Mouse (Mus musculus) midbrain, embryonic 15.5 days (tissue): ENCODE measurements around the gene Fam241a. TPM values are rescaled to one million over a fixed set of nuclear protein-coding genes. Genes with fewer than 3 reads are reported as not detected.

Experiments used
- ATAC-seq: fragments of 200-750 bp; cut with Nextera tagmentation; replicated peaks from 2 replicates; pipeline ENCODE4 v1.8.0; 2017; ENCODE audit warnings: moderate TSS enrichment
- H3K27ac ChIP-seq: fragments of 300-500 bp; sonication (generic); 2 replicates; pipeline ENCODE4 v1.5.1; 2015; ENCODE audit warnings: mild to moderate bottlenecking, inconsistent platforms
- H3K27me3 ChIP-seq: fragments of 300-500 bp; sonication (generic); replicated peaks from 2 replicates; pipeline ENCODE4 v1.6.1; 2015; ENCODE audit warnings: inconsistent platforms
- H3K36me3 ChIP-seq: fragments of 300-500 bp; sonication (generic); replicated peaks from 2 replicates; pipeline ENCODE4 v1.6.1; 2015; ENCODE audit warnings: inconsistent platforms
- H3K4me1 ChIP-seq: fragments of 300-500 bp; sonication (generic); 2 replicates; pipeline ENCODE4 v1.6.1; 2015; ENCODE audit warnings: inconsistent platforms
- H3K4me2 ChIP-seq: fragments of 300-500 bp; sonication (generic); 2 replicates; pipeline ENCODE4 v1.6.1; 2015; ENCODE audit warnings: inconsistent platforms, mild to moderate bottlenecking, moderate library complexity
- H3K4me3 ChIP-seq: fragments of 300-500 bp; sonication (generic); 2 replicates; pipeline ENCODE4 v1.5.1; 2015; ENCODE audit warnings: mild to moderate bottlenecking, inconsistent platforms
- H3K9ac ChIP-seq: fragments of 300-500 bp; sonication (generic); 2 replicates; pipeline ENCODE4 v1.6.1; 2015; ENCODE audit warnings: mild to moderate bottlenecking, inconsistent platforms
- H3K9me3 ChIP-seq: fragments of 300-500 bp; sonication (generic); 2 replicates; pipeline ENCODE4 v1.6.1; 2016; ENCODE audit warnings: inconsistent platforms
- WGBS: fragments of 180-500 bp; shearing (Covaris S2); methylation state at CpG from one replicate; pipeline ENCODE4 v1.1.7; 2015; ENCODE audit warnings: mixed read lengths; 5-methylcytosine and 5-hydroxymethylcytosine counted together
- polyA plus RNA-seq: library from polyadenylated mRNA; unstranded; fragments of >200 nt; fragmentation: Nextera tagmentation; extraction: Ambion mirVana; gene quantifications from 2 replicates; pipeline ENCODE4 v1.2.1, GENCODE M21; 2015

The Fam241a gene
- 7.1 and 8.5 TPM in 2 replicates for polyA plus RNA-seq

GRCm38 (mm10) chr3:127895792-127896541, at the start of gene Fam241a:
TSS of gene Fam241a (minus strand) at chr3:127896324.
- peak within 1 kb of the TSS; percentile 54 for H3K9ac ChIP-seq
- WGBS: under 1% methylated on average over 77 of the region's 94 CpGs
- peak within 1 kb of the TSS; percentile 85 for H3K4me2 ChIP-seq
- peak within 1 kb of the TSS; percentile 58 for H3K27ac ChIP-seq
- H3K27me3 ChIP-seq: peaks cover 11% of the 10 kb centered on the region; the same call in 1 of the 2 replicates
- H3K36me3 ChIP-seq: no peaks in the 10 kb centered on the region
- peak within 1 kb of the TSS; percentile 80 for H3K4me3 ChIP-seq
- H3K9me3 ChIP-seq: no peaks in the 10 kb centered on the region
- 0 out of 2 replicates have a peak, but pooled peaks cover 4% of the 10 kb centered on the region for H3K4me1 ChIP-seq
- peak; percentile 96 for ATAC-seq

GRCm38 (mm10) chr3:127932453-127932852, 36.3 kb upstream of the Fam241a start:
- Histone ChIP-seq H3K9ac (no peak overlapping the region), H3K36me3 (no peaks in the 10 kb centered on the region), H3K4me3 (no peak overlapping the region), H3K4me1 (no peaks in the 10 kb centered on the region), H3K4me2 (no peak overlapping the region), H3K27me3 (no peaks in the 10 kb centered on the region), H3K9me3 (no peaks in the 10 kb centered on the region), H3K27ac (no peak overlapping the region)
- no peak for ATAC-seq
- WGBS: 96% methylated on average over 11 of the region's 11 CpGs

GRCm38 (mm10) chr3:127930326-127931012, 34.3 kb upstream of the Fam241a start:
- H3K9me3 ChIP-seq: no peaks in the 10 kb centered on the region
- no peaks in the 10 kb centered on the region for H3K27me3 ChIP-seq
- no peak for ATAC-seq
- H3K9ac ChIP-seq: no peak overlapping the region
- WGBS: 88% methylated on average over 9 of the region's 9 CpGs
- H3K36me3 ChIP-seq: no peaks in the 10 kb centered on the region
- H3K4me2 ChIP-seq: no peak overlapping the region
- no peak overlapping the region for H3K27ac ChIP-seq
- H3K4me1 ChIP-seq: no peaks in the 10 kb centered on the region
- no peak overlapping the region for H3K4me3 ChIP-seq

GRCm38 (mm10) chr3:127929921-127930320, 33.8 kb upstream of the Fam241a start:
- no peak overlapping the region for H3K9ac ChIP-seq
- H3K27ac ChIP-seq: no peak overlapping the region
- H3K36me3 ChIP-seq: no peaks in the 10 kb centered on the region
- no peak overlapping the region for H3K4me3 ChIP-seq
- no peaks in the 10 kb centered on the region for H3K27me3 ChIP-seq
- 71% methylated on average over 9 of the region's 9 CpGs for WGBS
- no peaks in the 10 kb centered on the region for H3K9me3 ChIP-seq
- no peak for ATAC-seq
- no peak overlapping the region for H3K4me2 ChIP-seq
- H3K4me1 ChIP-seq: no peaks in the 10 kb centered on the region

GRCm38 (mm10) chr3:127926635-127927183, 30.6 kb upstream of the Fam241a start:
- no peak overlapping the region for H3K4me3 ChIP-seq
- 73% methylated on average over 9 of the region's 9 CpGs for WGBS

GRCm38 (mm10) chr3:127924464-127924863, 28.3 kb upstream of the Fam241a start:
- H3K27me3 ChIP-seq: no peaks in the 10 kb centered on the region
- H3K4me3 ChIP-seq: no peak overlapping the region
- H3K27ac ChIP-seq: no peak overlapping the region
- 77% methylated on average over 2 of the region's 2 CpGs for WGBS
- no peaks in the 10 kb centered on the region for H3K36me3 ChIP-seq
- ATAC-seq: no peak
- no peaks in the 10 kb centered on the region for H3K4me1 ChIP-seq
- no peak overlapping the region for H3K9ac ChIP-seq
- H3K9me3 ChIP-seq: no peaks in the 10 kb centered on the region
- H3K4me2 ChIP-seq: no peak overlapping the region

More at GRCm38 (mm10) chr3:127926635-127927183, 30.6 kb upstream of the Fam241a start:
- Histone ChIP-seq H3K27ac (no peak overlapping the region), H3K27me3 (no peaks in the 10 kb centered on the region), H3K36me3 (no peaks in the 10 kb centered on the region), H3K4me1 (no peaks in the 10 kb centered on the region), H3K9me3 (no peaks in the 10 kb centered on the region), H3K9ac (no peak overlapping the region), H3K4me2 (no peak overlapping the region)
- ATAC-seq: no peak

GRCm38 (mm10) chr3:127923183-127923582, 27.1 kb upstream of the Fam241a start:
- no peaks in the 10 kb centered on the region for H3K36me3 ChIP-seq
- no peak overlapping the region for H3K9ac ChIP-seq
- no peak overlapping the region for H3K4me3 ChIP-seq
- H3K4me1 ChIP-seq: no peaks in the 10 kb centered on the region
- no peaks in the 10 kb centered on the region for H3K9me3 ChIP-seq
- no peak for ATAC-seq
- WGBS: 75% methylated on average over 2 of the region's 2 CpGs
- H3K4me2 ChIP-seq: no peak overlapping the region
- H3K27me3 ChIP-seq: no peaks in the 10 kb centered on the region
- H3K27ac ChIP-seq: no peak overlapping the region

GRCm38 (mm10) chr3:127922125-127922524, 26.0 kb upstream of the Fam241a start:
- Histone ChIP-seq H3K4me2 (no peak overlapping the region), H3K27ac (no peak overlapping the region)
- 86% methylated on average over 5 of the region's 5 CpGs for WGBS

GRCm38 (mm10) chr3:127917999-127918661, 22.0 kb upstream of the Fam241a start:
- no peaks in the 10 kb centered on the region for H3K36me3 ChIP-seq
- no peak overlapping the region for H3K4me3 ChIP-seq
- no peak overlapping the region for H3K4me2 ChIP-seq
- ATAC-seq: no peak
- WGBS: 85% methylated on average over 9 of the region's 9 CpGs
- no peak overlapping the region for H3K27ac ChIP-seq
- H3K4me1 ChIP-seq: 0 out of 2 replicates have a peak, but pooled peaks cover 3% of the 10 kb centered on the region
- H3K27me3 ChIP-seq: no peaks in the 10 kb centered on the region
- no peaks in the 10 kb centered on the region for H3K9me3 ChIP-seq
- H3K9ac ChIP-seq: no peak overlapping the region

More at GRCm38 (mm10) chr3:127922125-127922524, 26.0 kb upstream of the Fam241a start:
- Histone ChIP-seq H3K9ac (no peak overlapping the region), H3K9me3 (no peaks in the 10 kb centered on the region), H3K4me3 (no peak overlapping the region), H3K27me3 (no peaks in the 10 kb centered on the region), H3K4me1 (no peaks in the 10 kb centered on the region), H3K36me3 (no peaks in the 10 kb centered on the region)
- no peak for ATAC-seq

- no peak overlapping the region for H3K4me3 ChIP-seq
- no peak overlapping the region for H3K4me2 ChIP-seq
- ATAC-seq: no peak
- H3K4me1 ChIP-seq: 0 out of 2 replicates have a peak, but pooled peaks cover 3% of the 10 kb centered on the region
- WGBS: 91% methylated on average over 3 of the region's 3 CpGs
- H3K36me3 ChIP-seq: no peaks in the 10 kb centered on the region
- H3K9ac ChIP-seq: no peak overlapping the region
- H3K27ac ChIP-seq: no peak overlapping the region
- no peaks in the 10 kb centered on the region for H3K9me3 ChIP-seq
- H3K27me3 ChIP-seq: no peaks in the 10 kb centered on the region
These were observed 21.4 kb upstream of the Fam241a start for GRCm38 (mm10) chr3:127917549-127917948.

- Histone ChIP-seq H3K4me2 (no peak overlapping the region), H3K9ac (no peak overlapping the region), H3K4me1 (0 out of 2 replicates have a peak, but pooled peaks cover 3% of the 10 kb centered on the region), H3K9me3 (no peaks in the 10 kb centered on the region), H3K36me3 (no peaks in the 10 kb centered on the region), H3K27ac (no peak overlapping the region), H3K27me3 (no peaks in the 10 kb centered on the region), H3K4me3 (no peak overlapping the region)
- ATAC-seq: no peak
- 84% methylated on average over 3 of the region's 3 CpGs for WGBS
These were observed 19.7 kb upstream of the Fam241a start for GRCm38 (mm10) chr3:127915656-127916334.
